Mouse (Mus musculus) MEL (cell line): ENCODE data around the gene Insl5.

Experiments
- CHD1 ChIP-seq: IDR thresholded peaks from 2 replicates; pipeline ENCODE4 v1.6.1; 2012; ENCODE audit warnings: low read depth, mild to moderate bottlenecking, inconsistent platforms, low read length, improper control_type of control experiment
- CHD2 ChIP-seq: IDR thresholded peaks from 2 replicates; pipeline ENCODE4 v1.6.1; 2011; ENCODE audit warnings: low read length, improper control_type of control experiment
- CTCF ChIP-seq, 3 experiments: IDR thresholded peaks in 2 of 3; conservative IDR thresholded peaks in 1 of 3; 2 replicates each; pipeline ENCODE4 v1.5.1; 2011 to 2012; ENCODE audit warnings: low read length in 3 of 3, low read depth in 2 of 3, mild to moderate bottlenecking in 2 of 3, improper control_type of control experiment in 1 of 3, inconsistent platforms in 1 of 3, mixed read lengths in 1 of 3, moderate library complexity in 1 of 3; ENCODE audit not compliant: control insufficient read depth in 1 of 3, insufficient read depth in 1 of 3, poor library complexity in 1 of 3, severe bottlenecking in 1 of 3
- GATA1 ChIP-seq: IDR thresholded peaks from 2 replicates; pipeline ENCODE4 v1.6.1; 2011; ENCODE audit warnings: low read depth, low read length, improper control_type of control experiment
- MAFK ChIP-seq: IDR thresholded peaks from 2 replicates; pipeline ENCODE4 v1.6.1; 2011; ENCODE audit warnings: low read depth, mild to moderate bottlenecking, low read length, improper control_type of control experiment, borderline replicate concordance
- MEF2A ChIP-seq: IDR thresholded peaks from 2 replicates; pipeline ENCODE4 v1.6.1; 2014; ENCODE audit warnings: low read depth, mild to moderate bottlenecking, inconsistent platforms, low read length, improper control_type of control experiment; ENCODE audit not compliant: poor library complexity, insufficient replicate concordance, severe bottlenecking; ENCODE audit errors: extremely low read depth
- MYC ChIP-seq: IDR thresholded peaks from 2 replicates; pipeline ENCODE4 v1.6.1; 2011; ENCODE audit warnings: low read depth, mild to moderate bottlenecking, low read length, improper control_type of control experiment, moderate library complexity
- POLR2AphosphoS2 ChIP-seq: IDR thresholded peaks from 2 replicates; pipeline ENCODE4 v1.6.1; 2011; ENCODE audit warnings: low read length, improper control_type of control experiment
- POLR2AphosphoS5 ChIP-seq: IDR thresholded peaks from 2 replicates; pipeline ENCODE4 v1.6.1; 2012; ENCODE audit warnings: low read depth, borderline replicate concordance, mild to moderate bottlenecking, inconsistent platforms, low read length, moderate library complexity, mixed read lengths
- RCOR1 ChIP-seq: IDR thresholded peaks from 2 replicates; pipeline ENCODE4 v1.6.1; 2012; ENCODE audit warnings: low read depth, mild to moderate bottlenecking, inconsistent platforms, low read length, improper control_type of control experiment
- TAL1 ChIP-seq: IDR thresholded peaks from 2 replicates; pipeline ENCODE4 v1.6.1; 2012; ENCODE audit warnings: mild to moderate bottlenecking, inconsistent platforms, low read length, moderate library complexity, mixed read lengths
- ZMIZ1 ChIP-seq: IDR thresholded peaks from 2 replicates; pipeline ENCODE4 v1.6.1; 2012; ENCODE audit warnings: low read depth, mild to moderate bottlenecking, inconsistent platforms, low read length, improper control_type of control experiment, moderate library complexity
- ZNF384 ChIP-seq: IDR thresholded peaks from 2 replicates; pipeline ENCODE4 v1.6.1; 2012; ENCODE audit warnings: low read depth, mild to moderate bottlenecking, inconsistent platforms, low read length, improper control_type of control experiment

GRCm38 (mm10) chr4:102986917-102987316, 39.7 kb downstream of the Insl5 start:
- TF ChIP-seq POLR2AphosphoS2 (no peak), TAL1 (no peak), ZNF384 (peak; percentile 71), CTCF (IDR thresholded peaks at IDR 0.05 in 2 of 3, conservative IDR thresholded peaks at IDR 0.05 in 1 of 3; ENCODE audit: control insufficient read depth in 1 of 3, insufficient read depth in 1 of 3, low read depth in 2 of 3, low read length in 3 of 3, poor library complexity in 1 of 3, severe bottlenecking in 1 of 3) (peak; percentile 50 to 88 (median 65)), GATA1 (no peak), ZMIZ1 (no peak), CHD2 (no peak), CHD1 (no peak), RCOR1 (no peak), MEF2A (no peak), POLR2AphosphoS5 (no peak), MYC (no peak), MAFK (no peak)
